Mouse (Mus musculus) forebrain, embryonic 16.5 days (tissue): ENCODE data around the gene C4bp. TPM values are rescaled to one million over a fixed set of nuclear protein-coding genes. Genes with fewer than 3 reads are reported as not detected.

ENCODE experiments used
- ATAC-seq: fragments of 200-750 bp; cut with Nextera tagmentation; 2 replicates; pipeline ENCODE4 v1.8.0; 2017; ENCODE audit warnings: mild to moderate bottlenecking, moderate library complexity
- H3K27ac ChIP-seq: fragments of 300-500 bp; sonication (generic); 2 replicates; pipeline ENCODE4 v1.5.1; 2014; ENCODE audit warnings: low read length, control low read depth
- H3K27me3 ChIP-seq: fragments of 300-500 bp; sonication (generic); replicated peaks from 2 replicates; pipeline ENCODE4 v1.6.1; 2014; ENCODE audit warnings: low read length; ENCODE audit not compliant: control insufficient read depth, insufficient read depth
- H3K36me3 ChIP-seq: fragments of 300-500 bp; sonication (generic); 2 replicates; pipeline ENCODE4 v1.6.1; 2014; ENCODE audit not compliant: control insufficient read depth, insufficient read depth
- H3K4me1 ChIP-seq: fragments of 300-500 bp; sonication (generic); replicated peaks from 2 replicates; pipeline ENCODE4 v1.6.1; 2014; ENCODE audit warnings: low read length; ENCODE audit not compliant: control insufficient read depth, insufficient read depth
- H3K4me2 ChIP-seq: fragments of 300-500 bp; sonication (generic); 2 replicates; pipeline ENCODE4 v1.6.1; 2014; ENCODE audit warnings: mild to moderate bottlenecking, low read length, control low read depth
- H3K4me3 ChIP-seq: fragments of 300-500 bp; sonication (generic); replicated peaks from 2 replicates; pipeline ENCODE4 v1.5.1; 2014; ENCODE audit warnings: mild to moderate bottlenecking, low read length, control low read depth
- H3K9ac ChIP-seq: fragments of 300-500 bp; sonication (generic); replicated peaks from 2 replicates; pipeline ENCODE4 v1.6.1; 2014; ENCODE audit warnings: low read depth, low read length, control low read depth
- H3K9me3 ChIP-seq: fragments of 300-500 bp; sonication (generic); 2 replicates; pipeline ENCODE4 v1.6.1; 2016; ENCODE audit warnings: low read length; ENCODE audit not compliant: control insufficient read depth
- WGBS: fragments of 180-500 bp; shearing (Covaris S2); extraction: QIAGEN DNeasy Blood & Tissue Kit; methylation state at CpG from one replicate; pipeline ENCODE4 v1.1.7; 2014; 5-methylcytosine and 5-hydroxymethylcytosine counted together
- polyA plus RNA-seq: library from polyadenylated mRNA; unstranded; fragments of >200 nt; fragmentation: Nextera tagmentation; extraction: Ambion mirVana; gene quantifications from 2 replicates; pipeline ENCODE4 v1.2.1, GENCODE M21; 2015

The C4bp gene
- not detected in 2 replicates for polyA plus RNA-seq

GRCm38 (mm10) chr1:130661454-130661853, at the start of gene C4bp:
Gene C4bp (minus strand): TSS chr1:130661632.
- Histone ChIP-seq H3K9ac (no peak within 1 kb of the TSS), H3K9me3 (no peaks in the 10 kb centered on the region), H3K4me2 (no peak within 1 kb of the TSS), H3K4me1 (no peaks in the 10 kb centered on the region), H3K27ac (no peak within 1 kb of the TSS), H3K36me3 (no peaks in the 10 kb centered on the region), H3K4me3 (no peak within 1 kb of the TSS), H3K27me3 (no peaks in the 10 kb centered on the region)
- ATAC-seq = no peak
- 91% methylated on average over 3 of the region's 3 CpGs for WGBS

- Histone ChIP-seq H3K36me3 (peaks cover 9% of the 10 kb centered on the region), H3K4me3 (no peak overlapping the region), H3K4me2 (no peak overlapping the region), H3K27me3 (no peaks in the 10 kb centered on the region), H3K27ac (no peak overlapping the region), H3K4me1 (peaks cover 9% of the 10 kb centered on the region; the same call in 1 of the 2 replicates), H3K9ac (no peak overlapping the region), H3K9me3 (no peaks in the 10 kb centered on the region)
- ATAC-seq = no peak
- 89% methylated on average over 22 of the region's 22 CpGs for WGBS
Measured at GRCm38 (mm10) chr1:130710283-130711080, 49.0 kb upstream of the C4bp start.

GRCm38 (mm10) chr1:130703613-130704012, 42.2 kb upstream of the C4bp start:
- Histone ChIP-seq H3K4me2 (no peak overlapping the region), H3K9me3 (no peaks in the 10 kb centered on the region), H3K36me3 (peaks cover 46% of the 10 kb centered on the region), H3K27ac (no peak overlapping the region), H3K9ac (no peak overlapping the region), H3K4me3 (no peak overlapping the region), H3K4me1 (no peaks in the 10 kb centered on the region), H3K27me3 (no peaks in the 10 kb centered on the region)
- ATAC-seq = no peak
- WGBS = 75% methylated on average over 2 of the region's 2 CpGs

GRCm38 (mm10) chr1:130701976-130702375, 40.5 kb upstream of the C4bp start:
- H3K9ac ChIP-seq = no peak overlapping the region
- no peaks in the 10 kb centered on the region for H3K27me3 ChIP-seq
- H3K36me3 ChIP-seq = peaks cover 49% of the 10 kb centered on the region
- H3K9me3 ChIP-seq = no peaks in the 10 kb centered on the region
- H3K4me2 ChIP-seq = no peak overlapping the region
- H3K4me1 ChIP-seq = no peaks in the 10 kb centered on the region
- no peak overlapping the region for H3K4me3 ChIP-seq
- 96% methylated on average over 11 of the region's 11 CpGs for WGBS
- H3K27ac ChIP-seq = no peak overlapping the region
- ATAC-seq = no peak

GRCm38 (mm10) chr1:130699937-130700633, 38.7 kb upstream of the C4bp start:
- WGBS = 89% methylated on average over 10 of the region's 10 CpGs
- no peak for ATAC-seq
- Histone ChIP-seq H3K27ac (no peak overlapping the region), H3K9ac (no peak overlapping the region), H3K36me3 (peaks cover 48% of the 10 kb centered on the region), H3K9me3 (no peaks in the 10 kb centered on the region), H3K4me2 (no peak overlapping the region), H3K4me3 (no peak overlapping the region), H3K27me3 (no peaks in the 10 kb centered on the region), H3K4me1 (no peaks in the 10 kb centered on the region)

- Histone ChIP-seq H3K9me3 (no peaks in the 10 kb centered on the region), H3K4me3 (no peak overlapping the region), H3K4me2 (no peak overlapping the region), H3K4me1 (no peaks in the 10 kb centered on the region), H3K27ac (no peak overlapping the region), H3K36me3 (peaks cover 45% of the 10 kb centered on the region), H3K27me3 (no peaks in the 10 kb centered on the region), H3K9ac (no peak overlapping the region)
- no peak for ATAC-seq
- WGBS = 92% methylated on average over 5 of the region's 5 CpGs
Measured at GRCm38 (mm10) chr1:130698601-130699000, 37.2 kb upstream of the C4bp start.

GRCm38 (mm10) chr1:130683905-130684304, 22.5 kb upstream of the C4bp start:
- no peak for ATAC-seq
- 39% methylated on average over 1 of the region's 1 CpGs for WGBS
- H3K9me3 ChIP-seq = no peaks in the 10 kb centered on the region
- H3K4me3 ChIP-seq = no peak overlapping the region
- no peaks in the 10 kb centered on the region for H3K4me1 ChIP-seq
- no peaks in the 10 kb centered on the region for H3K27me3 ChIP-seq
- H3K9ac ChIP-seq = no peak overlapping the region
- no peak overlapping the region for H3K4me2 ChIP-seq
- no peak overlapping the region for H3K27ac ChIP-seq
- no peaks in the 10 kb centered on the region for H3K36me3 ChIP-seq

GRCm38 (mm10) chr1:130681656-130682413, 20.4 kb upstream of the C4bp start:
- Histone ChIP-seq H3K4me1 (no peaks in the 10 kb centered on the region), H3K27me3 (no peaks in the 10 kb centered on the region), H3K9me3 (no peaks in the 10 kb centered on the region), H3K4me2 (no peak overlapping the region), H3K27ac (no peak overlapping the region), H3K9ac (no peak overlapping the region), H3K4me3 (no peak overlapping the region), H3K36me3 (no peaks in the 10 kb centered on the region)
- 80% methylated on average over 6 of the region's 6 CpGs for WGBS
- no peak for ATAC-seq

GRCm38 (mm10) chr1:130681075-130681474, 19.6 kb upstream of the C4bp start:
- no peak overlapping the region for H3K27ac ChIP-seq
- ATAC-seq = no peak
- H3K4me2 ChIP-seq = no peak overlapping the region
- 82% methylated on average over 2 of the region's 2 CpGs for WGBS
- H3K27me3 ChIP-seq = no peaks in the 10 kb centered on the region
- H3K4me3 ChIP-seq = no peak overlapping the region
- H3K9me3 ChIP-seq = no peaks in the 10 kb centered on the region
- no peak overlapping the region for H3K9ac ChIP-seq
- H3K36me3 ChIP-seq = no peaks in the 10 kb centered on the region
- no peaks in the 10 kb centered on the region for H3K4me1 ChIP-seq
